Mouse (Mus musculus) frontal cortex, postnatal 14 days (tissue): Measurements from ENCODE around the gene Cap2.

Source experiments
- DNase-seq, 2 experiments: peaks; one replicate each; pipeline ENCODE4 v3.0.0; 2022; ENCODE audit warnings: low spot score in 2 of 2

The Cap2 gene

DNA sequence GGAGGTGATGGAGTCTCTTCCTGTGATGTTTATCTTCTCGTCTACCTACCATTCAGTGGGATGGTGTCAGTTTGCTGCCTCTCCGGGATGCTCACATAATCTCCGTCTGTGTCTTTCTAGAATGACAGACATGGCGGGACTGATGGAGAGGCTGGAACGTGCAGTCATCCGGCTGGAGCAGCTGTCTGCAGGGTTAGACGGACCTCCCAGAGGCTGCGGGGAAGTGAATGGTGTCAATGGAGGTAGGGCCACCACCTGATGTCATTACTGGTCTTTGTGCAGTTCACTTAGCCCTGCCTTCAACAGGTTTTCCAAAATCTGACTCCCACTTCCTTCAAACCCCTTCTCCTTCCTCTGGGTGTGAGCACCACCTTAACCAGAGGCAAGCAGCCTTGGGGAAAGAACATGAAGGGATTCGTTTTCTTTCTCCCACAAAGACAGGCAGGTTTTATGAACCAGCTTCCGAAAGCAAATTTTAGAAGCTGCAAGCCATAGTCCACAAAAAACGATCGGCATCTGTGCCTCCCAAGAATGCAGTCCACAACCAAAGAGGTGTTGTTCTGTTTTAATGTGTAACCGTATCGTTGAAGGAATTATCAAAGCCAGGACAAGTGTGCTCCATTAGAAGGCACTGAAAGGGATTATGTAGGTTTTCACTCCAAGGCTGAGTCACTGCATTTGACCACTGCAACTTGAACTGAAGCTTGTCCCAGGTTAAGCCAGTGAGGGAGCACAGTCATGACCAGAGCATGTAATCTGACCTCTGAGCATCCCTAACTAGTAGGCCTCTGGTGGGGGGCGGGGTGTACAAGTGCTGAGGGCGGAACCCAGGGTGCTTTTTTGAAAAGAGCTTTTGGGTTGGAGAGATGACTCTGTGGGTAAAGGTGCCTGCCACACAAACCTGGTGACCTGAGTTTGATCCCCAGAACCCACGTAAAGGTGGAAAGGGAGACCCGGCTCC, 23.9 kb downstream of the Cap2 start:
- DNase-seq: no peak

DNA sequence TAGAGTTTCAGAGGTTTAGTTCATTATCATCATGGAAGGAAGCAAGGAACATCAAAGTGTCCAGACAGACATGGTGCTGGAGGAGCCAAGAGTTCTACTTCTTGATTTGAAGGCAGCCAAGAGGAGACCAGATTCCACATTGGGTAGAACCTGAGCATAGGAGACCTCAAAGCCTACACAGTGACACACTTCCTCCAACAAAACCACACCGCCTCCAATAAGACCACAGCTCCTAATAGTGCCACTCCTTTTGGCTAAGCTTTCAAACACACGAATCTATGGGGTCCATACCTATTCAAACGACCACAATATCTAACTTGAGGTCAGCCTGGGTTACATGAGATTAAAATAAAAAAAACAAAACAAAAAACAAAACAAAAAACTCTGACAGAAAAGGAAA, 25.0 kb downstream of the Cap2 start:
- DNase-seq: no peak

DNA sequence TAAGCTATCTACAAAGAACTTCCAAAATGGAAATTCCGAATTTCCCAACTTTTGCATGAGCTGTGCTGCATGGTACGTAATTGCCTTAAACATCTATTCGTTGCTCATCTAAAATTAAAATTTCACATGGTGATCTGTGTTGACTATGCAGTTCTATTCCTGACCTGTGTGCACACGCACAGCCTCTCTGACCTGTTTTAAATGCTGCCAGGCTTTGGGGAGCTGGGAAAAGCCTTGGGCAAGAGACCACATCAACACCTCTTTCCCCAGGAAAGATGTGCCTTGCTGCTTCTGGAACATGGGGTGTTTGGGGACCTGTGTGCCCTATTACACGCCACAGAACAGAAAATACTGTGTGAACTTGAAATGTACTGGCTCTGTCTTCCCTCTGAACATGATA, 25.7 kb downstream of the Cap2 start:
- no peak for DNase-seq

DNA sequence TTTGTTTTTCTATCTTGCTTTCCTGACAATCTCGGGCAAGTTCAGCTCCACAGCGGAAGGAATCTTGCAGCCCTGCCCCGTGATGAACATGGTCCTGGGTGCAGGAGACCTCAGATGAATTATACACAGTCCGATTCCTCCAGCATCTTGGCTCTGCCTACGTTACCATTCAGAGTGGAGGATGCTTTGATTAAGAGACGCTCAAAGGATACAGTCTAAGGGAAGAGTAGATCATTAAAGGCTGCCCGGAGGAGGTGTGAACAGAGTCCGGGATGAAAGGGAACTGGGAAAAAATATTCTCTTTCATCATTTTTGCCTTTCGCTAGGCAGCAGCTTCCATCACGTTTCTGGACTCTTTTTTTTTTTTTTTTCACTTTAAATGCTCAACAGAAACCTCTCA, 27.4 kb downstream of the Cap2 start:
- DNase-seq: no peak

DNA sequence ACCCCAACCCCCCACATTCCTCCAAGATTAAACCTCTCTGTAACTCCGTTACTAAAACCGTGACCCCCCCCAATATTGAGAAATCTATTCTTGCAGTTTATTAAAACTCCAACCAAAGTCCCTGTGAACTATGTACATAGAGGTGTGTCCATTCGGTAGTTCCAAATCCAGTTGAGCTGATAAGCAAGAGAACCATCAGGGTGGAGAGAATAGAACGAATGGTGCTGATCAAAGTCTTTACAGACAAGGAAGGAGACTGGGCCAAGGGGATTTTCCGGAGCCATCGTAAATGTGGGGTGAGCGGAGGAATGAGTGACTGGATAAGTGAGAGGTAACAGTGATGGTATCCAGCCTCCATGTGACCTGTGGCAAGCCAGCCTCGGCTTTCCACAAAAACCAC, 28.9 kb downstream of the Cap2 start:
- no peak for DNase-seq

DNA sequence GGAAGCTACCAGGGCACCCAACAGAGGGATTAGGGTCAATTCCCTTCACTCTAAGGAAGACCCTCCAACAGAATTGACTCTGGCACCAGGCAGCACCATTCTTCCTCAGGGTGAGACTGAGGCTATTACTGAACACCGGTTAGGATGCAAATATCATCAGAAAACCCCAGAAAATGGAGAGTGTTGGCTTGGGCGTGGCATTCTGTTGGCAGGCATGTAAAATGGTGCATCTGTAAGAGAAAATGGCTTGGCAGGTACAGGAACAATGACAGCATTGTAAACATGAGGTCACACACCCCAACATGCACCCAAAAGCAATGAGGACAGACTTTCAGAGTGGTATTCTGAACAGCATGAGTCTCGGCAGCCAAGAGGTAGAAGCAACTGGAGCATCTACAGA, 30.0 kb downstream of the Cap2 start:
- DNase-seq: no peak

DNA sequence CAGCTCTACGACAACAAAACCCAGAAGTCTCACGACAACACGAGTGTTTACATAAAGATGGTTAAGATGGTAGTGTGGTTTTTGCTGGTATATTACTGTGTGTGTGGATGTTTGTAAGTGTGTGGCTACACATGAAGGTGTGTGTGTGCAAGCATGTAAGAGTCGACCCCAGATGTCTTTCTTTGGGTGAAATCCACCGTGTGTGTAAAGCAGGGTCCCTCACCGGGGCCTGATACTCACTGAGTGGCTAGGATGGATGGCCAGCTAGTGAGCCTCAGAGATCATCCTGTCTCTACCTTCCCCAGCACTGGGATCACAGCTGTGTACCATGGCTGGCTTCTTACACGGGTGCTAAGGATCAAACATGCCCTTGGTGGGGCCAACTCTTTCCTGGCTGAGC, 30.6 kb downstream of the Cap2 start:
- no peak for DNase-seq

DNA sequence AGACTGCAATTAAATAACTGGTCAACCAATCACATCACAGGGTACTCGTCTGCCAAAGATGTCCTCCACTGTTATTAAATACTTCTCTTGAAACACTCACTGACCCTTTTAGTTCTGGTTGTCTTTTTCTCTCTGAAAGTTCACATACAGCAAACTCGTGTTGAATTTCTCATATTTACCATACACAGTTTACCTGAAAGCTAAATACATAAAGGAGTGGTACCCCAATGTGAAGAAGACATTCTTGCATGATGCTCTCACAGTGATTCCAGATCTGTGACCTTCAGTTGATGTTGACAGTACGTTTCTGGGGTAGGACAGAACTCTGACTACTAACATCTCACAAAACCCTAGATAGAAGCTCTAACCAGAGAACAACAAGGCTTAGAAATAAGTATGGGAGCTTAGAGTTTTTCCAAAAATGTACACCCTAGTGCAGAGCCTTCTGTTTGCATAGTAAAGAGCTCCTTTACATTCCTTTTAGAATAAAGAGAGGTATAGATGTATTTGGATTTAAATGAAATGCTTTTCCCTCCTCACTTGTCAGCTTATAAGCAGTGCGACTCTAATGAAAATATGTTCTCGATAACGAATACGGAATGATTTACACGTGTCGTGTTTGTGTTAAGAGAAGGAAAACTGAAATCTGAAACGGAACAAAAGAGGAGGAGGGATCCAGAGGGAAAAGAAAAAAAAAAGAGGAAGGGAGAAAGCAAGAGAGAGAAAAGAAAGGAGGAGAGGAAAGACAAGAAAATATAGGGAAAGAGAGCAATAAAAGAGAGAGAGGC, 31.9 kb downstream of the Cap2 start:
- DNase-seq: no peak

DNA sequence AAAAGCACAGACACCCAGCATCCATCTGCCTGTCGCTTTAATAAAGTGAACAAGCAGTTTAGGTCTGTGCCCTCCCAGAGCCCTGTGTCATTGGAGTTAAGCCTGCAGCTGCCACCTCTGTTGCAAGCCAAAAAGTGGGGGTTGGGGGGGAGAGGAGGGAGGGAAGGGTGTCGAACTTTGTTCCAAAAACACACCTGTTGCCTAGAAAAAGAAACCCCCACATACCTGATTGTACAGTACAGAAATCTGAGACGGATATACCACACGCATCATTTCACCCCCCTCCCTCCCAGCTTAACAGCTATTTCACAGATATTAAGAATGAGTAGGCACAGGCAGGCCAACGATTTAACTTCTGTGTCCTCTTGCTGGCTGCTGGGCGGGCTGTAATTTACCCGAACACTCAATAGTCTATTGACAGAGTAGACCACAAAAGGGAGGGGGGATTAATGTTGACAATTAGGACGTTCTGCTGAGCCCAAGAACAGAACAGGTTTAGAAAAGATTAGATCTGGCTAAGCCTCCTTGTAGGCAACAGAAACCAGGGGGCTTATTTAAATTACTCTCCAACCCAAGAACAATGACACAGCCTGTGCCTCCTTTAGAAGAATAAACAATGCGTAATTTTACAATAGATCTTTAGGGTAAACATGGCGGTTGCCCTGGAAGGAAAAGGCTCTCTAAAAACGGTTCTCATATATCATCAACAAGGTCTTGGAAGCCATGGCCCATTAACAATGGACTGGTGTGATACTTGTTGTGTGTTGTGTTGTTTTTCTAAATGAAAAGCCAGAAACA, 32.7 kb downstream of the Cap2 start:
- DNase-seq: no peak

DNA sequence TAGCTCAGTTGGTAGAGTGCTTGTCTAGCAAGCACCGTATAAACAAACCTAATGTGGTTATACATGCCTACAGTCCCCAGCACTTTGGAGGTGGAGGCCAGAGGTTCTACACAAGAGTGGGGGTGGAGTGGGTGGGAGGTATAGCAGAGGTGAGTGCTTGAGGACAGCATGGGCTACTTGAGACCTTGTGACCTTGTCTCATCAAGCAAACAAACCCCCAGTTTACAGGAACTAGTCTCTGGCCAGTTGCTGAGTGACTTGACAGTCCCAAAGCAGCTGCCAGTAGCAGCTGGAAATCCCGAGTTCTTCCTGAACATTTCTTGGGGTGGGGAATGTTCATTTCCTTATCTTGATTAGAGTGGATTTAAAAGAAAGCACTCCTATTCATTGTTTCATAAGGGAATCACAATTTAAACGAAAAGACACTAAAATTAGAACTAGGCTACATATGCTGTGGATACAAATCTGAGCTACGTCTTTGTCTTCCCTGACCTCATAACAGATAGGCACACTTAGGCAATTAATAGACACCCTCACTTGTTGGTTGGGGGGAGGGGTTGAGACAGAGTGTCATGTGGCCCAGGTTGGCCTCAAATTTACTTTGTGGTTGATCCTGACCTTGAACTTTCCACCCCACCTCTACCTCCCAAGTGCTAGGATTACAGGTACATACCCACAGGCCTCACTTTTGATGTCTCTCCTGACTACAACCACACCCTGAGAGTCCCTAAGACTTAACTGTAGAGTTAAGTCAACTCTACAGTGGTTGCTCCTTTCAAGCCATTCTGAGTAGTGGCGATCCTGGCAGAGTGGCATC, 33.5 kb downstream of the Cap2 start:
- DNase-seq: no peak

DNA sequence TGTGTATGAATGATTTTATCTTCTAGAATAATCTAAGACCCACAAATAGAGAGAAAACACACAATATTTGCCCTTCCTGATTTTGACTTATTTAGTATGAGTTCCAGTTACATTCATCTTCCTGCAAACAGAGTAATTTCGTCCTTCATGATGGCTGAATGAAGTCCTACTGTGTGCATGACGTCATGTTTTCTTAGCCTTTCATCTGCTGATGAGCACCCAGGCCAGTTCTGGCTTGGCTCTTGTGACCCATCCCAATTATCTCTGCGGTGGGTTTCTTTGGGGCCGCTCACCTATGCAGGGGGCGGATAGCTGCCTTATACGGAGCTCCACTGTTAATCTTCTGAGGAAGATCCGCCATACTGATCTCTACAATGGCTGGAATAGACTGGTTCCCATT, 37.6 kb downstream of the Cap2 start:
- DNase-seq: no peak

DNA sequence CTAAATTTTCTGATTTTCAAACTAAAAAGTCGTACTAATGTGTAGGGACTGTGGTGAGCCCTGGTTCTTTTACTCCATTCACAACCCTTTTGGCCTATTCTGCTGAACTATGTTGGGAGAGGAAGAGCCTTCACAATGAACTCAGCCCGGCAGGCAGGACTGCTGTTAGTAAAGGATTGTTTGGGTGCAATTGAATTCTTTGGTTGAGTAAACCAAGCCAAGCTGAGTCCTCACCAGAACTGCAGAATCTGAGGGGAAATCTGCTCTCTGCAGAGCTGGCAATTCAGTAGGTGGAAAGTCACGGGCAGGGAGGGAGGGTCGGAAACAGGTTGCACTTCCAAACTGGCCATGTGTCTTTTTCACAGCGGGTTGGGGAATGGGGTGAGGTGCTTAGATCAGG, 39.3 kb downstream of the Cap2 start:
- DNase-seq: no peak

DNA sequence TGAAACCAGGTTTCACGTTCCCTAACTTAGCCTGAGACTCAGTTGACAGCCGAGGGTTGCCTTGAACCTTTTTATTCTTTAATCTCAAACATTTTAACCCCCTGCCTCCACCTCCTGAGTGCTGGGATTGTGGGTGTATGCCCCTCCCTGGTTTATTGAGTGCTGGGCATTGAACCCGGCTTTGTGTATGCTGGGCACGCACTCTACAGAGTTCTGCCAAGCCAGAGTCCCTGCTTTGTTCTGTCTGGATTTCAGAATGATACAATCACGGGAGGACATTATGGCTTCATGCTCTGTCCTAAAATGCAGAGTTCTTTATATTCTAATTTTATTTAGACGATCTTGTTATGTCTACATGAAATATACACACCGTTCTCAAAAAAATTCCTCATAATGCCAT, 41.1 kb downstream of the Cap2 start:
- no peak for DNase-seq

DNA sequence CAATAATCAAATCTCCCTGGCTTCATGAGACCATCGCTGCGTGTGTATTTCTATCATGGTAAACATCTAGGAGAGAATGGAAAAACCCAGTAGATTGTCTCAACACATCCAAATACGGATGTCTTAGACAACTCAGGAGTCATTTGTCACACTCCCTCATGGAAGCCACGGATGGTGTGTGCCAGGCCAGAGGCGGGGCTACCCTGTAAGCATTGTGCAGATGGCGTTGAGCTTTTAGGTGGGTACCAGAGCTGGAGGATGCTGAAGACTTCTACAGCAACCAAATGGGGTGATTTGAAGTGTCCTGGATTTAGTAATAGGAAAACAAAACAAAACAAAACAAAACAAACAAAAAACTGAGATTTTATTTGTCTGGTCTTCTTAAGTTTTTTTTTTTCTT, 43.0 kb downstream of the Cap2 start:
- DNase-seq: no peak

DNA sequence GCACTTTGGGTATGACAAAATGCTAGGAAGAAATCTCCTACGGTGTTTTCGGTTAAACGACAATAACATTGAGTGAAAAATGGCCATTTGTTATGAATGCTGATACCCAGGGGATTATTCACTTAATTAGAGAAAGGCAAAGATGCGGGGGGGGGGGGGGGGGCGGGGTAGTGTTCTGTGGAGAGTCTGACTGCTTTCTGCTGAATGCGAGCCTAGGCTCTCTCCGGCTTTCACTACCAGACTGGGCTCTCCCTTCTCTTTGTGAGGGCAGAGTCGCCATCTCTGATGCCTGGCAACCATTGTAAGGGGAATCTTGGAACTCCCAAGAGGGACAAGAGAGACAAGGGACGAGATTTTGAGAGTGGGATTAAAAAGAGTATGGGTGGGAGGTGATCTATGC, 43.4 kb downstream of the Cap2 start:
- no peak for DNase-seq

DNA sequence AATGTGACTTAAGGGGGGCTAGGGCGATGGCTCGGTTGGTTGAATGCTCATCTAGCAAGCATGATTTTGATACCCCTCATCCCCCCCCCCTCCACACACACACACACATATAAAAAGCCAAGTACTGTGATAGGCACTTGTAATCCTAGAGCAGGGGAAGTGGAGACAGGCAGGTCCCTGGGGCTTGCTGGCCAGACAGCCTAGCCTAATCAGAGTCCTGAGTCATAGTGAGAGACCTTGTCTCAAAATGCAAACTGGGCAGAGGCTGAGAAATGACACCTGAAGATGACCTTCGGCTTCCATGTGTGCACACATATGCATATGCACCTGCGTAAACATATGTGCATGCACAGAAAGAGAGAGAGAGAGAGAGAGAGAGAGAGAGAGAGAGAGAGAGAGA, 45.2 kb downstream of the Cap2 start:
- DNase-seq: no peak

DNA sequence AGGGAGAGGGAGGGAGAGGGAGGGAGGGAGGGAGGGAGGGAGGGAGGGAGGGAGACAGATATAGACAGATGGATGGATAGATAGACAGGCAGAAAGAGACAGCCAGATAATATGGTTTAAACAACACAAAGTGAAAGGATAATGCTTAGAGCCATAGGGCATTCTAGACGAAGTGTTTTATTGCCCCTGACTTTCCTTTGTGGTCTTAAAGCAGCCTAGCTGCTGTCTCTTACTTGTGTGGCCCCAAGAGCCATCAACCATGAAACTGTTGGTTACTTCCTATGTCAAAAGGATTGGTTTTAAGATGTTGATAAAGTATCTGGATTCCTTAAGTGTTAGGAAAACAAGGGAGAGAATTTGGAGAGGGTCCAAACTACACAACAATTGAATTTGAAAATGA, 45.6 kb downstream of the Cap2 start:
- no peak for DNase-seq

DNA sequence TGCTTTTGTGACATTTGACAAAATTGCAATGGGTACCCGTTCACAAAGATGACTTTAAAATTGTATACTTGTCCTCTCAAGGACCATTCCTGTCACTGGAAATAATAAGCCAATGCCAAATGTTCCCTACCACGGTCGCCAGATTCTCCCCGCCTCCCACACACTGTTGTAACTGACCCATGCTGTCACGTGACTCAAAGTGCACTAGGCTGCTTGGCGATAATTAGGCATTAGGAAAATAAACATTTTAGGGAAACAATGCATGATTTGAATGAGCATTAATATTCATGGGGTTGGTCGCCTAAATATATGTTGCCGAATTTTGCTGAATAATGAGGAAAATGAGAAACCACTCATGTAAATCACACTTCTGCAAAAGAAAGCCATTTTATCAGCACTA, 46.5 kb downstream of the Cap2 start:
- no peak for DNase-seq

DNA sequence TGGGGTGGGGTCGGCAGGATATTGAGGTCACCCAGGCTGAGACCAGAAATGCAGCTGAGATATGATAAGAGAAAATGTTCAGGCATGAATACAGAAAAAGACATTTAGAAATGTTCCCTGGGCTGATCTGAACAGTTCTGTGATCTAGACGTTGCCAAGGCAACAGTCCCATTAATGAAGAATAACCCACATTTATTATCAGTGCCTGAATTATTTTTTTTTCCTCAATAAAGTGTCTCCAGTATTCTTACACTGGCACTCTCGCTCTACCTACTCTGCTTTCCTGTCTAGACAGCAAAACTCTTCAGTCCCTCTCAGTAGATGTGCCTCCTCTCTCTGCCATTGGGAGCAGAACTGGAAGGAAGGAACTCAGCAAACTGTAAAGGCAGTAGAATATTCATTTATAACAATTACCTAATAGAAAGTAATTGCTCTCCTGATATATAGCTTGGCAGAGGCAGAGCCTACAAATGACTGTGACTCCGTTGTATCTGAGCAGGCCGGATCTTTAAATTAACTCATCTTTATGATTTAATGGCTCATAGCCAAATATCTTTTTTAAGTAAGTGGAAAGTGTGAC, 47.0 kb downstream of the Cap2 start:
- no peak for DNase-seq

DNA sequence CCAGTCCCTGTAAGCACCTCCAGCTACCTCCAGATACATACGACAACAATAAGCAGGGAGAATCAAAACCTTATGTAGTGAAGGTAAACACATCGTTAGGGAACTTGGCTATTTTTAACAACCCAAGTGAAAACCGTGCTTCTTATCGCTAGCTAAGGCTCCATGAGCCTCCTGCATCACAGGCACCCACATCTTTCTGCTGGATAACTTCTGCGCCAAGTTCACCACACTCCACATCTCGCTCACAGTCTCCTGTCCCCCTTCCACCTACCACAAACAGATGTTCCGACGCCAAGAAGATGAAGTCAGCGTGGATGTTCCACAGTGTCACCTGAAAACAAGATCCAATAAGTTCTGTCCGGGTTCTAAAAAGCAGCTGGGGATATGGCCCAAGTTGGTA, 49.0 kb downstream of the Cap2 start:
- no peak for DNase-seq

DNA sequence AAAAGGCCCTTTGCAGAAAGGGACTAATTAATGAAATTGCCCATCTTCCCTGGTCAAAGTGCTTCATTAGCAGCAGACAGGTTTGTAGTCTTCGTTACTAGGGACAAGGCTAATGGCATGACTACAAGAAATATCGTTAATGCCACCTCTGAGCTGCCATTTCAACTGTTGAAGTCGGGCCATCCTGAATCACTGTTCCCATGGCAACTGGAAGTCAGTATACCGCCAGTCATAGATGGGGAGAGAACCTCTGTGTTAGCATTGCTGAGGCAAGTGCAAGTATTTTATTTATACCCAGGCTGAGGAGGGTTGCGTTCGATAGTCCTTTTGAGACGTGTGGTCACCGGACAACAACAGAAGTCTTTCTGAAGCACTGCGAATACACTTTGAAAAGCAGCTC, 53.1 kb downstream of the Cap2 start:
- DNase-seq: no peak
